Mouse (Mus musculus): Measurements from ENCODE around the gene Lkaaear1. TPM values are rescaled to one million over a fixed set of nuclear protein-coding genes. Genes with fewer than 3 reads are reported as not detected.

The Lkaaear1 gene
- polyA plus RNA-seq, 1 experiment, result not detected

- 59% methylated on average over 6 of the region's 6 CpGs for WGBS
- H3K27ac ChIP-seq (ENCODE audit: control insufficient read depth, insufficient read depth, low read depth, low read length, poor library complexity), result peak overlapping the region; percentile 56; the same call in 1 of the 2 replicates
- H3K4me1 ChIP-seq (ENCODE audit: control insufficient read depth, insufficient read depth, low read length), result peaks cover 2% of the 10 kb centered on the region; the same call in 1 of the 2 replicates
- TF ChIP-seq CTCF (IDR thresholded peaks at IDR 0.05; ENCODE audit: control insufficient read depth, insufficient read depth, low read length) (no peak), POLR2A (IDR thresholded peaks at IDR 0.05; ENCODE audit: borderline replicate concordance, control insufficient read depth, low read depth, low read length) (no peak)
- H3K4me3 ChIP-seq (replicated peaks; ENCODE audit: control insufficient read depth, low read depth, low read length), result peak overlapping the region; percentile 79
These were observed 7.2 kb downstream of the Lkaaear1 start for GRCm38 (mm10) chr2:181691083-181691482.

GRCm38 (mm10) chr2:181689466-181690160, 8.6 kb downstream of the Lkaaear1 start:
- Histone ChIP-seq H3K4me1 (ENCODE audit: control insufficient read depth, insufficient read depth, low read length) (peaks cover 2% of the 10 kb centered on the region; the same call in 1 of the 2 replicates), H3K27ac (ENCODE audit: control insufficient read depth, insufficient read depth, low read depth, low read length, poor library complexity) (no peak overlapping the region), H3K4me3 (replicated peaks; ENCODE audit: control insufficient read depth, low read depth, low read length) (no peak overlapping the region)
- 76% methylated on average over 10 of the region's 10 CpGs for WGBS
- no peak for TF ChIP-seq CTCF (IDR thresholded peaks at IDR 0.05; ENCODE audit: control insufficient read depth, insufficient read depth, low read length)
- no peak for TF ChIP-seq POLR2A (IDR thresholded peaks at IDR 0.05; ENCODE audit: borderline replicate concordance, control insufficient read depth, low read depth, low read length)

- Histone ChIP-seq H3K4me1 (ENCODE audit: control insufficient read depth, insufficient read depth, low read length) (peaks cover 2% of the 10 kb centered on the region; the same call in 1 of the 2 replicates), H3K4me3 (replicated peaks; ENCODE audit: control insufficient read depth, low read depth, low read length) (no peak overlapping the region), H3K27ac (ENCODE audit: control insufficient read depth, insufficient read depth, low read depth, low read length, poor library complexity) (no peak overlapping the region)
- TF ChIP-seq POLR2A (IDR thresholded peaks at IDR 0.05; ENCODE audit: borderline replicate concordance, control insufficient read depth, low read depth, low read length) (no peak), CTCF (IDR thresholded peaks at IDR 0.05; ENCODE audit: control insufficient read depth, insufficient read depth, low read length) (no peak)
- 83% methylated on average over 8 of the region's 8 CpGs for WGBS
These were observed 10.7 kb downstream of the Lkaaear1 start for GRCm38 (mm10) chr2:181687586-181687985.

GRCm38 (mm10) chr2:181685686-181686085, 12.6 kb downstream of the Lkaaear1 start:
- peaks cover 2% of the 10 kb centered on the region; the same call in 1 of the 2 replicates for H3K4me1 ChIP-seq (ENCODE audit: control insufficient read depth, insufficient read depth, low read length)
- TF ChIP-seq CTCF (IDR thresholded peaks at IDR 0.05; ENCODE audit: control insufficient read depth, insufficient read depth, low read length) (no peak), POLR2A (IDR thresholded peaks at IDR 0.05; ENCODE audit: borderline replicate concordance, control insufficient read depth, low read depth, low read length) (no peak)
- no peak overlapping the region for H3K27ac ChIP-seq (ENCODE audit: control insufficient read depth, insufficient read depth, low read depth, low read length, poor library complexity)
- H3K4me3 ChIP-seq (replicated peaks; ENCODE audit: control insufficient read depth, low read depth, low read length), result no peak overlapping the region
- 84% methylated on average over 4 of the region's 4 CpGs for WGBS

- Histone ChIP-seq H3K27ac (ENCODE audit: control insufficient read depth, insufficient read depth, low read depth, low read length, poor library complexity) (no peak overlapping the region), H3K4me3 (replicated peaks; ENCODE audit: control insufficient read depth, low read depth, low read length) (no peak overlapping the region), H3K4me1 (ENCODE audit: control insufficient read depth, insufficient read depth, low read length) (no peaks in the 10 kb centered on the region; the same call in 1 of the 2 replicates)
- TF ChIP-seq POLR2A (IDR thresholded peaks at IDR 0.05; ENCODE audit: borderline replicate concordance, control insufficient read depth, low read depth, low read length), result no peak
- no peak for TF ChIP-seq CTCF (IDR thresholded peaks at IDR 0.05; ENCODE audit: control insufficient read depth, insufficient read depth, low read length)
- WGBS, result 50% methylated on average over 1 of the region's 1 CpGs
These were observed 13.5 kb downstream of the Lkaaear1 start for GRCm38 (mm10) chr2:181684713-181685112.

- Histone ChIP-seq H3K27ac (ENCODE audit: control insufficient read depth, insufficient read depth, low read depth, low read length, poor library complexity) (no peak overlapping the region; the same call in 1 of the 2 replicates), H3K4me3 (replicated peaks; ENCODE audit: control insufficient read depth, low read depth, low read length) (no peak overlapping the region), H3K4me1 (ENCODE audit: control insufficient read depth, insufficient read depth, low read length) (no peaks in the 10 kb centered on the region; the same call in 1 of the 2 replicates)
- no peak for TF ChIP-seq POLR2A (IDR thresholded peaks at IDR 0.05; ENCODE audit: borderline replicate concordance, control insufficient read depth, low read depth, low read length)
- TF ChIP-seq CTCF (IDR thresholded peaks at IDR 0.05; ENCODE audit: control insufficient read depth, insufficient read depth, low read length), result no peak
- WGBS, result 76% methylated on average over 4 of the region's 4 CpGs
These were observed 14.9 kb downstream of the Lkaaear1 start for GRCm38 (mm10) chr2:181683381-181683780.

- 48% methylated on average over 1 of the region's 1 CpGs for WGBS
- TF ChIP-seq CTCF (IDR thresholded peaks at IDR 0.05; ENCODE audit: control insufficient read depth, insufficient read depth, low read length), result no peak
- no peak for TF ChIP-seq POLR2A (IDR thresholded peaks at IDR 0.05; ENCODE audit: borderline replicate concordance, control insufficient read depth, low read depth, low read length)
These were observed 16.3 kb downstream of the Lkaaear1 start for GRCm38 (mm10) chr2:181681978-181682377.

GRCm38 (mm10) chr2:181680716-181681117, 17.5 kb downstream of the Lkaaear1 start:
- no peak for TF ChIP-seq CTCF (IDR thresholded peaks at IDR 0.05; ENCODE audit: control insufficient read depth, insufficient read depth, low read length)
- peak overlapping the region; percentile 64 for H3K27ac ChIP-seq (ENCODE audit: control insufficient read depth, insufficient read depth, low read depth, low read length, poor library complexity)
- 7% methylated on average over 7 of the region's 7 CpGs for WGBS
- no peaks in the 10 kb centered on the region; the same call in 1 of the 2 replicates for H3K4me1 ChIP-seq (ENCODE audit: control insufficient read depth, insufficient read depth, low read length)
- H3K4me3 ChIP-seq (replicated peaks; ENCODE audit: control insufficient read depth, low read depth, low read length), result peak overlapping the region; percentile 76

More at GRCm38 (mm10) chr2:181681978-181682377, 16.3 kb downstream of the Lkaaear1 start:
- Histone ChIP-seq H3K27ac (ENCODE audit: control insufficient read depth, insufficient read depth, low read depth, low read length, poor library complexity) (no peak overlapping the region), H3K4me1 (ENCODE audit: control insufficient read depth, insufficient read depth, low read length) (no peaks in the 10 kb centered on the region; the same call in 1 of the 2 replicates), H3K4me3 (replicated peaks; ENCODE audit: control insufficient read depth, low read depth, low read length) (no peak overlapping the region)
